Mouse (Mus musculus) olfactory bulb, adult 2 months (tissue): Measurements from ENCODE around the gene H3f3a. TPM values are rescaled to one million over a fixed set of nuclear protein-coding genes. Genes with fewer than 3 reads are reported as not detected.

ENCODE experiments used
- H3K27ac ChIP-seq: fragments of 200-500 bp; 2 replicates; pipeline ENCODE4 v1.5.1; 2012; ENCODE audit warnings: low read depth, low read length; ENCODE audit not compliant: insufficient read depth
- H3K4me1 ChIP-seq: fragments of 200-500 bp; 2 replicates; pipeline ENCODE4 v1.6.1; 2012; ENCODE audit warnings: low read length; ENCODE audit not compliant: control insufficient read depth, insufficient read depth
- H3K4me3 ChIP-seq: fragments of 200-500 bp; 2 replicates; pipeline ENCODE4 v1.5.1; 2012; ENCODE audit warnings: mild to moderate bottlenecking, low read depth, low read length, moderate library complexity; ENCODE audit not compliant: insufficient read depth
- CTCF ChIP-seq: fragments of 200-500 bp; IDR thresholded peaks from 2 replicates; pipeline ENCODE4 v1.5.1; 2012; ENCODE audit warnings: low read depth, mild to moderate bottlenecking, low read length, moderate library complexity; ENCODE audit not compliant: insufficient read depth
- POLR2A ChIP-seq: fragments of 200-500 bp; IDR thresholded peaks from 2 replicates; pipeline ENCODE4 v1.6.1; 2012; ENCODE audit warnings: mild to moderate bottlenecking, low read depth, low read length, moderate library complexity; ENCODE audit not compliant: insufficient read depth
- WGBS: fragments of 180-500 bp; shearing (Covaris S2); methylation state at CpG from one replicate; pipeline ENCODE4 v1.1.7; 2018; 5-methylcytosine and 5-hydroxymethylcytosine counted together
- polyA plus RNA-seq: library from polyadenylated mRNA; stranded (reverse); fragments of >200 nt; gene quantifications from 2 replicates; pipeline ENCODE4 v1.2.4, GENCODE M21; 2012; ENCODE audit warnings: low replicate concordance; ENCODE audit not compliant: missing spikeins, insufficient read depth, insufficient read length

Gene H3f3a
- polyA plus RNA-seq, 1 experiment, result not detected

DNA sequence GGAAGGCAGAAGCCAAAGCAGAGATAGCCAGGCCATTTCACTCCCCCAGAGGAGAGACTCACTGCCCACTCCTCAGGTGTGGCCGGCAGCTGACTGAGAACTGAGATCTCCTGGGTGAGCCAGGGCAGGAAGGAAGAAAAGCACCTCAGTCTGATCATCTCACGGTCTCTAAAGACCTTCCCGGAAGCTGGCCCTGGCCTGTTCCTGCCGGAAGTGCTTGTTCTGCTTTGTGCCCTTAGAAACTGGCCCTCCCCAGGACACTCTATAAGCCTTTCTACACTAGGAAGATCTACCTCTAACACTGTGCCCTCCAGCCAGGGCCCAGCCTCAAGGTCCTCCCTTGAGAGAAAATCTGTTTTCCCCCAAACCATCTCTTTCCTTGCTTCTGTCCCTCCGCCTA is 42.4 kb downstream of the H3f3a start:
- 93% methylated on average over 5 of the region's 5 CpGs for WGBS
- TF ChIP-seq CTCF (no peak), POLR2A (no peak)

DNA sequence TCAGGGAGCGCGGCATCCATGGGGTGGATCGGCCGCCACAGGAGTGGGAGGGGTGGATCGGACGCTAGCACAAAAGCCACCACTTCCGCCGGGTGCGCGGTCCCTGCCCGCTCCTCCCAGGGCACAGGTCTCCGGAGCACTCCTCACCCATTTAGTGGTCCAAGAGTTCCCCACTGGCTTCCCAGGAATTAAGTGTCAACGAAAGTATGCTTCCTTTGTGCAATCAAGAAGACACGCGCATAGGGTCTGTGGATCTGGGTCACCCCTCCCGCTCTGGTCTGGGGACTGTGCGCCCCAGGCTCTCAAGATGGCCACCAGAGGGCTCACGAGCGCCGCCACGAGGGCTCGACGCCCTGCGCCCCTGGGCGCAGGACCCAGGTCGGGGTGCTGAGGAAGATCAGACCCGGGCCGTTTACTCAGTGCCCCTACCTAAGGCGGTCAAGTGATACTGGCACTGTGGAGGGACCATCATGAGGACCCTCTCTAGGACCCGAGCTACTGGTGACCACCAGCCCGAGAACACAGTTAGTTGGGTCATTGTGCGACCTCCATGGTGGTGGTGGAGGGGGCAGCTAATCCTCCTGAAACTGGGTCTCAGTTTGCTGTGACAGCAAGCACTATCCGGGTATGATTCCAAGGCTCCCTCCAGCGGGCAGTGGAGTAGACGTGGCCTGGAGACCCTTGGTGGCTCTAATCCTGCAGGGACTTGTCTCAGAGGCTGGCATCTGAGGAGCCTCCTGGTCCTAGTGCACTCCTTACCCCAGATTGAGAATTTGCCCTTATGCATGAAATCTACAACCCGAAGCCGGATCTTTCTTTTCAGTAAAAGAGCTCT is 45.2 kb downstream of the H3f3a start:
- 5% methylated on average over 37 of the region's 37 CpGs for WGBS
- H3K4me3 ChIP-seq, result peak overlapping the region; percentile 55
- peak overlapping the region; percentile 64; the same call in 1 of the 2 replicates for H3K27ac ChIP-seq
- TF ChIP-seq POLR2A (peak; percentile 28; the same call in 1 of the 2 replicates), CTCF (peak; percentile 81)
- H3K4me1 ChIP-seq, result peaks cover 17% of the 10 kb centered on the region

More for the DNA sequence above, 42.4 kb downstream of the H3f3a start:
- Histone ChIP-seq H3K27ac (no peak overlapping the region), H3K4me1 (peaks cover 26% of the 10 kb centered on the region), H3K4me3 (no peak overlapping the region)

DNA sequence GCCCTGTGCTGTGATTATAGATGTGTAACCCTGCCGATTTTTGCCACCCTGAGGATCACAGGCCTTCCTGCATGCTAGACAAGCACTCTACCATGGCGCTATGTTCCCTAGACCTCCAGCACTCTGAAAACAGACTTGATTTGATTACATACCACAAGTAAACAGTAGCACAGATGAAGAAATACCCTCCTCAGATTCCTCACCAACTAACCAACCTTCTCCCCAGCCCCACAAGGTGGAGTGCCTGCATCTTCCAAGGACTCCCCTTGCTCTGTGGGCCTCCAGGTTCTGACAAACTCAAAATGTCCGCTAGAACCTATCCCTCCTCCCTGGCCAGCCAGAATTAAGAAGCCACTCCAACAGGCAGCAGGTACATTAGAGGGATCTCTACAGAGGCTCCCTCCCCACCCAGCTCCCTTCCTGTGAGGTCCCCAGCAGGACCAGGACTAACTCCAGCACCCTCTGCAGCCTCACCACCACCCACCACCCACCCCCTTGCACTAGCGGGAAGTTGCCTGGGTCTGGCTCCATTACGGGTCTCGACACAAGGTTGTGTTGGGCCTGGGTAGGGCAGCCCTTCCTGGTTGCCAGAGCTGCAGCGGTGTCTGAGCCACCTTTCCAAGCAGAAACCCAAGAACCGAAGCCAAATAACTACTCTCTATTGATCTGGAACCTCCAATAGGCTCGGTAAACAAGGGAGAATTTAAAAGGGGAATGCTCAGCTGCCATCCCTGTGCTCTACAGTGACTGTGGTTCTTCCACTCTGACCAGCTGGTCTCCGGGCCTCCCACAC is 46.0 kb downstream of the H3f3a start:
- 22% methylated on average over 10 of the region's 10 CpGs for WGBS
- peak overlapping the region; percentile 55 for H3K4me3 ChIP-seq

GRCm38 (mm10) chr1:180766557-180766956 is 47.2 kb downstream of the H3f3a start:
- H3K4me1 ChIP-seq, result peaks cover 18% of the 10 kb centered on the region
- TF ChIP-seq POLR2A (no peak), CTCF (no peak)
- WGBS, result 86% methylated on average over 5 of the region's 5 CpGs

More for the DNA sequence above, 46.0 kb downstream of the H3f3a start:
- no peak for TF ChIP-seq CTCF
- TF ChIP-seq POLR2A, result no peak
- peaks cover 18% of the 10 kb centered on the region for H3K4me1 ChIP-seq
- peak overlapping the region; percentile 64; the same call in 1 of the 2 replicates for H3K27ac ChIP-seq

GRCm38 (mm10) chr1:180765393-180765792 is 48.4 kb downstream of the H3f3a start:
- WGBS, result 88% methylated on average over 5 of the region's 5 CpGs
- TF ChIP-seq CTCF (no peak), POLR2A (no peak)
- Histone ChIP-seq H3K4me1 (peaks cover 18% of the 10 kb centered on the region), H3K27ac (no peak overlapping the region), H3K4me3 (no peak overlapping the region)

More at GRCm38 (mm10) chr1:180766557-180766956, 47.2 kb downstream of the H3f3a start:
- Histone ChIP-seq H3K27ac (no peak overlapping the region), H3K4me3 (no peak overlapping the region)

GRCm38 (mm10) chr1:180763828-180764227 is 49.9 kb downstream of the H3f3a start:
- Histone ChIP-seq H3K27ac (no peak overlapping the region), H3K4me1 (peaks cover 17% of the 10 kb centered on the region)
- no peak for TF ChIP-seq CTCF
- no peak for TF ChIP-seq POLR2A

GRCm38 (mm10) chr1:180763307-180763706 is 50.4 kb downstream of the H3f3a start:
- 15% methylated on average over 14 of the region's 14 CpGs for WGBS
- no peak for TF ChIP-seq CTCF
- no peak for TF ChIP-seq POLR2A
- peak overlapping the region; percentile 27 for H3K4me3 ChIP-seq

More at GRCm38 (mm10) chr1:180763828-180764227, 49.9 kb downstream of the H3f3a start:
- peak overlapping the region; percentile 27 for H3K4me3 ChIP-seq
- WGBS, result 0% methylated on average over 11 of the region's 11 CpGs

DNA sequence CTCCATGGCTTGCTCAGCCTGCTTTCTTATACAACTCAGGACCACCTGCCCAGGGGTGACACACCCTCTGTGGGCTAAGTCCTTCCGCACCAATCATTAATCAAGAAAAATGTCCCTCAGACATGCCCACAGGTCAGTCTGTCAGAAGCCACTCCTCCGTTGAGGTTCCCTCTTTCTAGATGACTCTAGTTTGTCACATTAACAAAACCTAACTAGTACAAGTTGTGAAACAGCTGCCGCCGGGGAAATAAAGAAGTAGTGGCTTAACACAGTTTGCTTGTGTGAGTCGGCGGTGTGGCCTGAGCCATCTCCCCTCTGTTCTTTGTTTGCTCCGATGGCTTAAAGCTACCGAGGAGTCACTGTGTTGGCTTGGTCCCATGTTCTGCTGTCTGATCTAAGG is 51.1 kb downstream of the H3f3a start:
- no peak overlapping the region for H3K27ac ChIP-seq
- 77% methylated on average over 8 of the region's 8 CpGs for WGBS
- TF ChIP-seq CTCF, result no peak
- TF ChIP-seq POLR2A, result no peak
- peaks cover 6% of the 10 kb centered on the region for H3K4me1 ChIP-seq
- H3K4me3 ChIP-seq, result no peak overlapping the region

More at GRCm38 (mm10) chr1:180763307-180763706, 50.4 kb downstream of the H3f3a start:
- Histone ChIP-seq H3K27ac (no peak overlapping the region), H3K4me1 (peaks cover 12% of the 10 kb centered on the region)
